ENCODE assay signal across 9 mouse cellular contexts in genomic region chr14:32960481-32960880, GRCm38 (mm10). TPM values are rescaled to one million over a fixed set of nuclear protein-coding genes. Genes with fewer than 3 reads are reported as not detected.
DNase-seq lines count a peak whose midpoint lies in the region; ATAC-seq lines count a peak whose summit lies in the region.
"Had no signal": no experiment of that assay in that cellular context is flagged by ENCODE, and none has a peak within 500 bp of the region (broad histone marks: within the 10 kb centered on the region; RNA-seq: fewer than 3 reads in every experiment).

No protein-coding gene starts in this region.

- no peaks in the 10 kb centered on the region for H3K27me3 ChIP-seq in midbrain, embryonic 11.5 days (ENCODE audit: control insufficient read depth, insufficient read depth, low read length)
- no peaks in the 10 kb centered on the region for H3K27me3 ChIP-seq in midbrain, embryonic 15.5 days (replicated peaks)
- H3K27me3 ChIP-seq in intestine, embryonic 15.5 days (replicated peaks): no peaks in the 10 kb centered on the region
- H3K27me3 ChIP-seq in limb, embryonic 11.5 days (ENCODE audit: control insufficient read depth, insufficient read depth, low read length): no peaks in the 10 kb centered on the region
- H3K27me3 ChIP-seq: embryonic facial prominence, embryonic 13.5 days had no signal

- H3K4me2 ChIP-seq in midbrain, embryonic 11.5 days: no peak overlapping the region
- H3K4me2 ChIP-seq in midbrain, embryonic 15.5 days: no peak overlapping the region
- H3K4me2 ChIP-seq in intestine, embryonic 15.5 days (replicated peaks): no peak overlapping the region
- no peak overlapping the region for H3K4me2 ChIP-seq in limb, embryonic 11.5 days (ENCODE audit: low read depth, severe bottlenecking)
- H3K4me2 ChIP-seq: embryonic facial prominence, embryonic 13.5 days had no signal

- H3K27ac ChIP-seq in midbrain, embryonic 11.5 days (ENCODE audit: low read depth, low read length): no peak overlapping the region
- H3K27ac ChIP-seq in midbrain, embryonic 15.5 days: no peak overlapping the region
- H3K27ac ChIP-seq in intestine, embryonic 15.5 days: no peak overlapping the region
- no peak overlapping the region for H3K27ac ChIP-seq in limb, embryonic 11.5 days (replicated peaks; ENCODE audit: low read depth, low read length)
- H3K27ac ChIP-seq: embryonic facial prominence, embryonic 13.5 days had no signal

- WGBS in midbrain, embryonic 11.5 days: 28% methylated on average over 5 of the region's 5 CpGs
- WGBS in midbrain, embryonic 15.5 days: 34% methylated on average over 5 of the region's 5 CpGs
- WGBS in intestine, embryonic 15.5 days: 46% methylated on average over 5 of the region's 5 CpGs
- WGBS in limb, embryonic 11.5 days: 34% methylated on average over 5 of the region's 5 CpGs

- H3K4me3 ChIP-seq in midbrain, embryonic 11.5 days (ENCODE audit: low read depth, low read length): no peak overlapping the region
- no peak overlapping the region for H3K4me3 ChIP-seq in midbrain, embryonic 15.5 days
- H3K4me3 ChIP-seq in intestine, embryonic 15.5 days (replicated peaks): no peak overlapping the region
- H3K4me3 ChIP-seq in limb, embryonic 11.5 days (ENCODE audit: low read depth, low read length): no peak overlapping the region
- H3K4me3 ChIP-seq: embryonic facial prominence, embryonic 13.5 days had no signal

- no peaks in the 10 kb centered on the region for H3K4me1 ChIP-seq in midbrain, embryonic 11.5 days (ENCODE audit: control insufficient read depth, insufficient read depth, low read length)
- 0 out of 2 replicates have a peak, but pooled peaks cover 2% of the 10 kb centered on the region for H3K4me1 ChIP-seq in midbrain, embryonic 15.5 days
- H3K4me1 ChIP-seq in intestine, embryonic 15.5 days (replicated peaks): peaks cover 13% of the 10 kb centered on the region
- 0 out of 2 replicates have a peak, but pooled peaks cover 2% of the 10 kb centered on the region for H3K4me1 ChIP-seq in limb, embryonic 11.5 days (ENCODE audit: control insufficient read depth, insufficient read depth, low read length)

- no peak overlapping the region for H3K9ac ChIP-seq in midbrain, embryonic 11.5 days (ENCODE audit: low read length)
- no peak overlapping the region for H3K9ac ChIP-seq in midbrain, embryonic 15.5 days
- H3K9ac ChIP-seq in intestine, embryonic 15.5 days: no peak overlapping the region
- no peak overlapping the region for H3K9ac ChIP-seq in limb, embryonic 11.5 days (ENCODE audit: low read length)
- H3K9ac ChIP-seq: embryonic facial prominence, embryonic 13.5 days had no signal

- DNase-seq in midbrain, embryonic 11.5 days (ENCODE audit: low spot score, missing footprints): peak; percentile 93
- peak; percentile 10 for DNase-seq in cerebellum, adult 11-12 months
- peak; percentile 45 to 64 for DNase-seq in frontal cortex, postnatal 14 days (ENCODE audit: low spot score in 2 of 2)
- peak; percentile 80 for DNase-seq in limb, embryonic 11.5 days (ENCODE audit: low spot score)
- peak; percentile 56 for DNase-seq in urinary bladder, postnatal 14 days (ENCODE audit: low spot score)

- H3K36me3 ChIP-seq in midbrain, embryonic 11.5 days (ENCODE audit: control insufficient read depth, insufficient read depth, low read length): no peaks in the 10 kb centered on the region
- H3K36me3 ChIP-seq in midbrain, embryonic 15.5 days (replicated peaks): no peaks in the 10 kb centered on the region
- no peaks in the 10 kb centered on the region for H3K36me3 ChIP-seq in intestine, embryonic 15.5 days
- H3K36me3 ChIP-seq in limb, embryonic 11.5 days (ENCODE audit: control insufficient read depth, insufficient read depth, low read length): no peaks in the 10 kb centered on the region
- H3K36me3 ChIP-seq: embryonic facial prominence, embryonic 13.5 days had no signal

- 0 out of 2 replicates have a peak, but pooled peaks have one; percentile 24 for ATAC-seq in midbrain, embryonic 11.5 days (ENCODE audit: low FRiP score)
- ATAC-seq in midbrain, embryonic 15.5 days (replicated peaks): no peak
- ATAC-seq in intestine, embryonic 15.5 days: peak; percentile 23; the same call in 1 of the 2 replicates
- ATAC-seq in limb, embryonic 11.5 days (ENCODE audit: insufficient number of reproducible peaks, low FRiP score, low TSS enrichment, low read depth): no peak
- ATAC-seq in neutrophil, adult 5-6 weeks (ENCODE audit: extremely low read depth, insufficient number of reproducible peaks, low FRiP score, poor library complexity, severe bottlenecking): peak; percentile 21; the same call in 1 of the 2 replicates

- H3K9me3 ChIP-seq in midbrain, embryonic 11.5 days (ENCODE audit: control insufficient read depth, low read length): no peaks in the 10 kb centered on the region
- no peaks in the 10 kb centered on the region for H3K9me3 ChIP-seq in midbrain, embryonic 15.5 days
- H3K9me3 ChIP-seq in intestine, embryonic 15.5 days: no peaks in the 10 kb centered on the region
- H3K9me3 ChIP-seq in limb, embryonic 11.5 days (ENCODE audit: control insufficient read depth, low read length): no peaks in the 10 kb centered on the region
- H3K9me3 ChIP-seq: embryonic facial prominence, embryonic 13.5 days had no signal

RNA-seq across cellular contexts. Expression of gene Lrrc18, which starts 30.7 kb away (rescaled TPM):
- 0.23 and 0.25 TPM in 2 replicates for polyA plus RNA-seq in midbrain, embryonic 11.5 days (2014; fragmentation: Nextera tagmentation; extraction: Ambion mirVana)
- 0.38 and 0.61 TPM in 2 replicates for polyA plus RNA-seq in midbrain, embryonic 15.5 days (2015; fragmentation: Nextera tagmentation; extraction: Ambion mirVana)
- 0.20 and 0.31 TPM in 2 replicates for polyA plus RNA-seq in intestine, embryonic 15.5 days (2015; fragmentation: Nextera tagmentation; extraction: Ambion mirVana)
- 0.52 and 1.0 TPM in 2 replicates for polyA plus RNA-seq in limb, embryonic 11.5 days (2014; fragmentation: Nextera tagmentation; extraction: Ambion mirVana)
- 0.37 and 0.81 TPM in 2 replicates for total RNA-seq in neutrophil, adult 5-6 weeks (2017)

Comparison
In these comparisons a context has a peak if more than half of its experiments do, and no peak if none do; other contexts are left out.
1. ATAC-seq: peak in midbrain, embryonic 11.5 days (single experiment), intestine, embryonic 15.5 days (single experiment) and neutrophil, adult 5-6 weeks (single experiment); none in midbrain, embryonic 15.5 days (single experiment) and limb, embryonic 11.5 days (single experiment).
2. DNase-seq: peak in every context shown above with its lines; median percentile 93 in midbrain, embryonic 11.5 days; 80 in limb, embryonic 11.5 days; 56 in urinary bladder, postnatal 14 days; 54 in frontal cortex, postnatal 14 days; 10 in cerebellum, adult 11-12 months.